Mouse (Mus musculus) lung, postnatal 14 days (tissue): Measurements from ENCODE around the gene Rcl1.

Experiments
- DNase-seq: peaks from one replicate; pipeline ENCODE4 v3.0.0; 2021

Rcl1 gene

DNA sequence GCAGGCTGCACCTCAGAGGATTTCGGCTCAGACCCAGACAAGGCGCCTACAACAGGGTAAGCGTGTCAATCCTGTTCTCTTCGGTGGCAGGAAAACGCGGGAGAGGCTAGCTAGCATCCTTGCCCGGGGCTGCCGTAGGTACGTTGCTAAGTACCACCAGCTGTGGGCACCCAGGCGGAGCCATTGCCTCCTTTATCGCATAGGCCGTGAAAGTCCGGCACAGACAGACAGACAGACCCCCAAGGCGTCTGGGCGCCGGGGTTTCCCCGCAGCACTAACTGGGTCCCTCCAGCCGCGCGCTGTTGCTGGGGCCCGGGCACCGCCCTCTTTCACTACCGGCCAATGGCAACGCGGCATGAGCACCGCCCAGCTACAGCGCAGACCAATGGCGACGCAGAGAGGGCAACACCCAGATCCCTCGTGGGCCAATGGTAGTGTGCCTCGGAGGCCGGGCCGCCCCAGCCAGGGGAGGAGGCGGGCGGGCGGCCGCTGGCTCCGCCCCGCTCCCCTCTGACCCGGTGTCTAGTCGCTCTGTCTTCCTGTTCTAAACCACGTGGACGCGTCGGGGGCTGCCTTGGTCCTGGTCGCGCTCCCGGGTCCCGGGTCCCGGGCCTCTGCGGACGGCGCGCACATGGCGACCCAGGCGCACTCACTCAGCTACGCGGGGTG is at the start of gene Rcl1:
Gene Rcl1 (plus strand): TSS at position 502 of the 669 bp plus-strand sequence.
- DNase-seq = peak; percentile 92

DNA sequence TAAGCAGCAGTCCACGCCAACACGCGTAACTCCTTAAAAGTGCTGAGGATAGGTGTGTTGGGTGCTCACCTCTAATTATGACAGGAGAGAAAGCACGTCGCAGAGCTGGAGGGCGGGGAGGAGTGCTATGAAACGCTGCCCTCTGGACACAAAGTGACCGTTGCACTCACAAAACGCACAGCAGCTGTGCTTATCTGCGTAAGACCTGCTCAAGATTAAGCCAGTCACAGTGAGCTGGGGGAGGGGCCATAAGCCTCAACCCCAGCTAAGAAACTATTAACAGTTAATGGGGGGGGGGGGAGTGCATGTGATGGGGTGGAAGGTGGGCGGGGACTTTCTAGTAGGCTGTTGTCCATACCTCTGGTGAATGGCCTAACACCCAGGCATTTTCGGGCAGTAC is 48.4 kb upstream of the Rcl1 start:
- DNase-seq = no peak

DNA sequence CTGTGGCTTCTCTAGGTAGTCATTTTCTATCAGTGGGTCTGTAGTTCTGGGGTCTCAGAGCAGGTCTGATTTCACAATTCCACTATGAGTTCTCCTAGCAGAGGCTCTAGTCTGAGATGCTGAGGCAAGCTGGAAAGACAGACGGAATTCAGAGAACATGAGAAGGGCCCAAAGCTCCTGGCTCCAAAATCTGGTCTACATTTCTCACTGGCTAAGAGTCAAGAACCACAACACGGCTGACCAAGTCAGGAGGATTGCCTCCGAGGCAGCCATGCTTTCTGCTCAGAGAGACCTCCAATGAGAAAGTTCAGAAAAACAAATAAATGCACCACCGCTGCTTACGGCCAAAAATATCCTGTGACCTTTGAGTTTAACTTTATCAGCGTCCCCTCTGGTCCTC is 46.6 kb upstream of the Rcl1 start:
- no peak for DNase-seq

DNA sequence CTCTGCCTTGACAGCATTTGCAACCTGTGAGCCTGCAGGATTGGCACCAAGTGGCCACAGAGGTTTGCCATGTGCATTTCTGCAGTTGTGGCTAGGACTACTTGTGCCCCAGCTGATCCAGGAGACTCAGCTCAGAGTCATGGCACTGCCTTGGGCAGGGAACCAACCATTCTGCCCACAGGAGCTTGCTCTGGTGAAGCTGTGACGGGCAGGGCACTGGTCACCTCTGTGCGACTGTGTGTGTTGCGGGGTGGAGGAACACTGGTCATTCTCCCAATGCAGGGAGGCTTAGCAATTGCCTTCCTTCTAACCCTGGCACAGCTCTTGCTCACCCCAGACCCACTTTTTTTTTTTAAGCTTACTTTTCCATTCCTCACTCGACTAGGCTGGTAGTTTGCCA is 45.7 kb upstream of the Rcl1 start:
- DNase-seq = no peak

DNA sequence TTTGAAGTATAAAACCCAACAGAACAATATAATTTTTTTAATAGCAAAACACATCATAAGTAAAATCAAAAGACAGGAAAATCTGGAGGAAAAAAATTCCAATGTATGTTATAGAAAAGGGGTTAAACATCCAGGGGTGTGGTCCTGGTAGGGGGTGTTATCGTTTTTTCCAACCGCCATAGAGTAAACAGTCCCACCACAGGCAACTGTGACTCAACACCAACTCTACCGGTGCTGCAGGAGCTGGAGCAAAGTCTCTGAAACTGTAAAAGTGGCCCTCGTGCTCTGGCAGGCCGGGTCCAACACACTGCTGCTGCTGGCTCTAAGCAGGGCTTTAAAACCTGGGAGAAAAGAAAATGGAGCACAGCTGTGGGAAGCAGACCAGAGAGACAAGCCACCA is 42.4 kb upstream of the Rcl1 start:
- no peak for DNase-seq

DNA sequence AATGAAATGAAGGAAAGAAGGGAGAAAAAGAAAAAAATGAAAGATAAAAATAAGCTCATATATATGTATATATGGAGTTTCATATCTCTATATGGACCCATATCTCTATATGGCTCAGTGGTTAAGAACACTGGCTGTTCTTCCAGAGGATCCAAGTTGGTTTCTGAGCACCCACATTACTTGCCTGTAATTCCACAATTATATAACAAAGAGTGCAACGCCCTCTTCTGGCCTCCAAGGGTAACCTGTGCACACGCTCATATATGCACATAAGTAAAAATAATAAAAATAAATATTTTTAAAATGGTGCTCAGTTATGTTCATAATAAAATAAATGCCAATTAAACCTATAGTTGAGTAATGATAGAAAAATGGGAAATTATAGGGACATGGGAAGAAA is 41.5 kb upstream of the Rcl1 start:
- DNase-seq = no peak

GRCm38 (mm10) chr19:29060299-29060698 is 40.9 kb upstream of the Rcl1 start:
- no peak for DNase-seq

GRCm38 (mm10) chr19:29063009-29063408 is 38.2 kb upstream of the Rcl1 start:
- DNase-seq = no peak

- peak; percentile 97 for DNase-seq
These were observed 37.4 kb upstream of the Rcl1 start for GRCm38 (mm10) chr19:29063577-29064363.

- no peak for DNase-seq
These were observed 36.6 kb upstream of the Rcl1 start for GRCm38 (mm10) chr19:29064451-29065102.

DNA sequence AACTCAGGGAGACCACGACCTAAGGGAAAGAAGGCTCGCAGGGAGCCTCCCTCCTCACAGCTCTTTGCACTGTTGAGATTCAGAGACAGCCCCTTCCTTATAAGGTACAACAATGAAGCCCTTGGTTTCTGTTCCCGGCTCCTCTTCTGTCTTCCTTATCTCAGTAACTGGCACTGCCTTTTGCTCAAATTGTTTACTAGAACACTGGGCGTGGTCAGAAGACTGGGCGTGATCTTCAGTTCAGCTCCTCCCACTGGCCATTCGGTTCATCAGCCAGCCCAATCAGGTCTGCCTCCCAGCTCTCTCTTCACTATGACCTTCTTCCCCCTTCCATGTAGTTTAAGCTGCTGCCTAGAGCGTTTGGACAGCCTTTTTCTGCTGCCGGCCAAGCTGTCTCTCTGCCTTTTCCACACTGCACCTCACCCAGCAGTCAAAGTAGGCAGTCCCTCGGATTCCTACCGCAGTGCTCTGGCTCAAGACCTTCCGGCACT is 34.1 kb upstream of the Rcl1 start:
- peak; percentile 75 for DNase-seq

GRCm38 (mm10) chr19:29069195-29069594 is 32.0 kb upstream of the Rcl1 start:
- no peak for DNase-seq

- DNase-seq = no peak
These were observed 26.4 kb upstream of the Rcl1 start for GRCm38 (mm10) chr19:29074802-29075201.

DNA sequence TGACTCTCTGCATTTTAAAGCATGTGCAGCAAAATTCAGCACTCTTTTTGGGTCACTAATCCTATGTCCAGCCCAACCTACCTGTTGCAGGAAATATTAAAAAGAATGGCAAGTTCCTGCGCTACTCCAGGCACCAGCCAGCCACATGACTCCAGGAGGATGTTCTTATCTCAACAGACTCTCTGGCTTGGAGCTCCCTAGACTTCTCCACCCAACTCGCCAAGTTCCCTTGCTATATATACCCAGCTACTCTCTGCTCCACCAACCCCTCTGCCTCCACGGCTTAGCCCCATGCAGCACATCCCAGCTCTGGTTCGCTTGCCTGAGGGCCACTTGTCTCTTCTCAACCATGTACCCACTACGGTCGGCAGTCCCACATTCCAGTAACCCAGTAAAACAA is 12.5 kb upstream of the Rcl1 start:
- DNase-seq = no peak

DNA sequence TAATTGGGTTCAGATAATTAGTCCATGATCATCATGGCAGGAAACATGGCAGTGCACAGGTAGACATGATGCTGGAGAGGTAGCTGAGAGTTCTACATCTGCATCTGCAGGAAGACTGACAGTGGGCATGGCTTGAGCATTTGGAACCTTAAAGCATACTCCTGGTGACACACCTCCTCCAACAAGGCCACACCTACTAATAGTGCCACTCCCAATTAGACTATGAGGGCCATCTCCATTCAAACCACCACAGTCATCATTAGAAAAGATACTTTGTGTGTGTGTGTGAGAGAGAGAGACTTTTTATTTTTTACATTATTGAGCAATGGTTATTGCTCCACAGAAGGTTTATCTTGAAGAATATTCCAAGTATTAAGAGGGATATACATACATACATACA is 9.0 kb upstream of the Rcl1 start:
- no peak for DNase-seq

DNA sequence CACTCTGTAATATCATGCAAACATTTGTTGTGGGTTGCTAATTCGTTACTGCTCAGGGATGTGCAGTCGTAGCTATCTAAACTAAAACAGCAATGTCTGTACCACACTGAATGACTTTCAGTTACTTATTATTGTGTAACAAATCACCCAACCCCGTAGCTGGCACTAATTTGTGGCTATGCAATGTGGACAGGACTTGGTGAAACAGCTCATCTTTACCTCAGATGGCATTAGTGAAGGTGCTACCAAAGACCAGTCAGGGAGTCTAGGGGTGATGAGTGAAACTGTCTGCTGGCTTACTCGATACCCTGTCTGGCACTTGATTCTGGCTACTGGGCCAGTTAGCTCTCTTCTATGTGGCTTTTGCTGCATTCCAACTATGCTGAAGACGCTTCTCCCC is 2.1 kb upstream of the Rcl1 start:
- no peak for DNase-seq

DNA sequence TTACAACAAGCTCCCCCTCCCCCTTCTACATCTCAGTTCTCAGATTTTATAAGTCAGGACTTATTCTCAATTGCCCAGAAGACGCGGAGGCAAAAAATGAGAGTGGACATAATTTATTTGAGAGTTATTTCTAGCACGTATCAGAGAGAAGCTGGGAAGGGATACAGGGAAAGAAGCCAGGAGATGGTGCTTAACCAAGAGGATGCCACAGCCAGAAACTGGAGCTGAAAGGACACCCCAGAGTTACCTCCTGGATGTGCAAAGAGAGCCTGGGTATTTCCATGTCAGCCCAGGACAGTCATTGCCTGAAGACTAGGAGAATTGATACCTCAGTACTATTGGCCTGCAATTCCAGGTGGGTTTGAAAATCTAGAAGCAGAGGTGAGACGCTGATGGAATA is 1.6 kb upstream of the Rcl1 start:
- DNase-seq = no peak

DNA sequence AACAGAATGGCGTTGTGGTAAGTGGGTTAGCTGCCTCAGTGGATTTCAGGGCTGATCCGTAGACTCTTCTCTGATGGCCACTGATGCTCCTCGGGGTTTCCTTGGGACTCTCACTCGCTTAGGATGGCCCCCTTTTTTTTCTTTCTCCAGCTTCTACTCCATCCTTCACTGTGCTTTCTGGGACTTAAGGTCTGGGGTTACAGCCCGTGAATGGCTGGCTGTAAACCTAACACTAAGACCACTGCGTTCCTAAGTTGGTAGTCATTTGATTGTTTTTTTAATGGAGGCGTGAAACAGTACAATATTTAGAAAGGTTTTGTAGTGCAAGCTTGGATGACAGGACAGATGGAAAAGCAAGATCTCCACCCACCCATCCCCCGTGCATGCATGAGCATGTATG is 914 bp upstream of the Rcl1 start:
- DNase-seq = no peak

DNA sequence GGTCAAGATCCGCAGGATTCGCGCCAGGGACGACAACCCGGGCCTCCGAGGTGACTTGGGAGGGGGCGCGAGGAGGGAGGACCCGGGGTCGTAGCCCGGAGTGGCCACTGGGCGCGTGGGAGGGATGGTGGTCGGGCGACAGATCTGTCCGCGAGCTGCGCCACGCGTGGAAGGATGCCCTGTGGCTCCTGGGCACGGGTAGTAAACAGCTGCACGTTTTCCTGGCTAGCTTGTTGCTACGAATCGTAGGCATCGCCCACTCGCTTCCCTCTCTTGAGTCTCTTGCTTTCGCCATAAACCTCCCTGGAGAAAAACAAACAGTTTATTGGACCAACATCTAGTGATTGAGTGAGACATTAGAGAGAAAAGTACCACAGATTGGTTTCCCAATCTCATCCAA is 416 bp downstream of the Rcl1 start:
- no peak for DNase-seq

DNA sequence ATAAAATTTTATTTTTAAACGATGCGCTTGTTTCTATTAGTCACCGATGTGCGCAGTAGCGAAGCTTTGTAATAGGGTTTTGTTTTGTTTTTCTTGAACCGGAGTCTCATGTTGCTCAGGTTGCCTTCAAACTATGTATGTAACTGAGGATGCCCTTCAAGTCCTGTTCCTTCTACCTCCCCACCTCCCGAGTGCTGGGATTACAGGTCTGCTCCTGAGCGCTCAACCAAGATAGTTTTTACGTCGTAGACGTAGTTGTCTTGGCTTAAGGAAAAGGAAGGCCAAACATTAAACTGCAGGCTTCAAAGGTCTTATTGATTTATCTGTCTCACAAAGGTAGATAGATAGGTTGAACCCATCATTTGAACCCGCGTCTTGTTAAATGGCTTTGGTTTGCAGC is 923 bp downstream of the Rcl1 start:
- DNase-seq = no peak

DNA sequence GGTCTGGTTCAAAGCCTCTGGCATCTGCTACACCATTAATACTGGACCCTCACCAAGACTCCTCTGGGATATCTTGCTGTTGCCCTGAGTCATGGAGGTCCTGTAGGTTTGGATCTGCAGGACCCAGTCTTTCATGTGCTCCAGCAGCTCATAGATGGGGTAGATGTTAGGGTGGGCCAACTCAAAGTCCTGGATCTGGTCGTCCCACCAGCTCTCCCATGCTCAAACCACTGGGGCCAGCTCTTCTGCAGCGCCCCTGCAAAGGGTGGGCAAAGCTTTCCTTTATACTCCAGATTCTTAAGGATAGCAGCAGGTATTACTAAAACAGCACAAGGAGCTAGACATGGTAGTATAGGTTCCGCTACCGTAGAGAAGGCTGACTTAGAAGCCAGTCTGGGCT is 4.6 kb downstream of the Rcl1 start:
- DNase-seq = no peak

DNA sequence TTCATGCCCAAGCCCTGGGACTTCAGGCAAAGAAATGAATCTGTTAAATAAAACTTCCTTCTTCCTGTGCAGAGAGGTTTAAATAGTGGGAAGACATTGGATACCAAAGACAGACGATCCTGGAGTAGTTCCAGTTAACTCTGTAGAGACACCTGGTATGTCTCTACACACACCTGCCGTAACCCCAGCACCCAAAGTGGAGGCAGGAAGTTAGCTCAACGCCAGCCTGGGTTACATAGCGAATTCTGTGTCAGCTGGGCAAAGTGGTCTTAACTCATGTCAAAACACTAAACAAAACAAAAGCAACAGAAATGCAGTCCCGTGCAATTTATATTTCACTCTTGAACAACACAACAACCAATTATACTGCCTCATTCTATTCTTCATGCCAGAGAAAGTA is 5.1 kb downstream of the Rcl1 start:
- DNase-seq = no peak

DNA sequence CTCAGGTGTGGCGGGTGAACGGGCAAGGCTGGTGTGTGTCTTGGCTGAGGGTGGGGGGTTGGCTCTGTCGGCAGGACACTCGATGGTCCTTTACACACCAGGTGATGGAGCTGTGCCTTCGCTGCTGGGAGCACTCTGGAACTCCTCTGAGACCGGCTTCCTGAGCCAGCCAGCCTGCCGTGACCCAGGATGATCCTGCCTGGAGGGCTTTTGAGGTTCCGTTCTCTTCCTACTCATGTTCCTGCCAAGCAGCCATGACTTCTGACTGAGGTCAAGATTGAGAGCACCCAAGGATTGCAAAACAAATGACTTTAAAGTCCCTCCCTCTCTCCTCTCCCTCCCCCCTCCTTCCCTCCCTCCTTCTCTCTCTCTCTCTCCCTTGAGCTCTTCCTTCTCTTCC is 11.5 kb downstream of the Rcl1 start:
- peak; percentile 68 for DNase-seq
